Mouse (Mus musculus) spleen, adult 2 months (tissue): ENCODE measurements around the gene Lipt2.

Experiments used
- CTCF ChIP-seq: fragments of 200-500 bp; IDR thresholded peaks from 2 replicates; pipeline ENCODE4 v1.5.1; 2011; ENCODE audit warnings: mild to moderate bottlenecking, inconsistent platforms; ENCODE audit not compliant: insufficient read depth, insufficient read length, insufficient replicate concordance; ENCODE audit errors: extremely low read depth
- POLR2A ChIP-seq: fragments of 200-500 bp; IDR thresholded peaks from 2 replicates; pipeline ENCODE4 v1.6.1; 2011; ENCODE audit warnings: low read depth, low read length, inconsistent platforms

DNA sequence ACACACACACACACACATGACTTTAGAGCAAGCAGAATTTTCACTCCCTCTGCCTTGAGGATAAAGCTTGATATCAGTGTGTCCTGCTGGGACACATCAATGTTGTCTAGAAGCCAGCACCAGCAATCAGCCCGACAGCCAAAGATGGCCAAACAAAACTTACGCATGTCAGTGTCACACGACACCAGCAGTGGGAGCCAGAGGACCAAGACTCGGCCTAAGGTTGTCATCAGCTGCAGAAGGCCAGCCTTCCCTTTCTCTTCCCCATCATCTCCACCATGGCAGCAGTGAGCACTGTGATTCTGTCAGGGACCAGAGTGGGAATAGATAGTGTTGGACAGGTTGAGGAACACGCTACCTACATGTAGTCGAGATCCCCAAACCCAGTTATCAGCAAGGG, 35.6 kb upstream of the Lipt2 start:
- no peak for TF ChIP-seq POLR2A
- TF ChIP-seq CTCF = peak; percentile 51; the same call in 1 of the 2 replicates
